Mouse (Mus musculus): ENCODE measurements around the gene Syde2.

DNA sequence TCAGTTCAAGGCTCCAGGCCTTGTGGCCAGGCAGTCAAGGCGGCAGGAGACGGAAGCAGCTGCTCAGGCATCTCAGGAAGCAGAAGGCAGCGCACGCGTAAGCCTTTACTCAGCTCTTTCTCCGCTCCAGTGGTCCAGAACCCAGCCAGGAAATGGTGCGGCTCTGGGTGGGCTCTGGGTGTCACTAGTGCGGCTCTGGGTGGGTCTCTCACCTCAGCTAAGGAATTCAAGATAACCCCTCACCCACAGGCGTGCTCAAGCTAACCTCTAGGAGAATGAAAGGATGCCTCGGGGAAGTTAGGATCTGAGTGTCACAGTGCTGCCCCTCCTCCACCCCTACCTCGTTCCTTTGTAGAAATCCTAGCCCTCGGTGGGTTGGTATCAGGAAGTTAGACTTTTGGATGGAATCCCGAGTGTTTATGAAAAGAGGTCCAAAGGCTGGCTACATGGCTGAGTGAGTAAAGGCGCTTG lies 18.6 kb upstream of the Syde2 start:
- TF ChIP-seq POLR2A (IDR thresholded peaks at IDR 0.05; ENCODE audit: insufficient read depth, low read length) = no peak
- TF ChIP-seq CTCF (IDR thresholded peaks at IDR 0.05; ENCODE audit: low read depth, low read length) = no peak
- peak; percentile 47; the same call in 1 of the 2 replicates for TF ChIP-seq EP300 (IDR thresholded peaks at IDR 0.05; ENCODE audit: insufficient read depth, low read depth, low read length)

All from ES-Bruce4 (cell line).